Mouse (Mus musculus): ENCODE measurements at regions not wholly inside any gene's neighbourhood (a gene's known extent, or its start where the extent isn't known, plus 50 kb on each side); places are given as distances from the start of the nearest gene placed in this dataset.
A peak's percentile ranks its signal among the peaks of the same experiment; 100 is the strongest.

- DNase-seq (ENCODE audit: low read depth, low spot score) = no peak
These were observed 1039.5 kb upstream of the Adcyap1 start for GRCm38 (mm10) chr17:92159325-92159724.

- DNase-seq (ENCODE audit: low read depth, low spot score) = no peak
These were observed 1013.1 kb upstream of the Adcyap1 start for GRCm38 (mm10) chr17:92185740-92186139.

GRCm38 (mm10) chr17:92210730-92211129, 988.1 kb upstream of the Adcyap1 start:
- DNase-seq (ENCODE audit: low read depth, low spot score) = peak; percentile 18

GRCm38 (mm10) chr17:92216464-92216863, 982.4 kb upstream of the Adcyap1 start:
- DNase-seq (ENCODE audit: low read depth, low spot score) = no peak
